8 mouse cellular contexts compared by ENCODE assay signal in genomic region chr13:111491046-111491756, GRCm38 (mm10). TPM values are rescaled to one million over a fixed set of nuclear protein-coding genes. Genes with fewer than 3 reads are reported as not detected.
DNase-seq lines count a peak whose midpoint lies in the region; ATAC-seq and TF ChIP-seq lines count a peak whose summit lies in the region.

No protein-coding gene starts in this region.

- TF ChIP-seq CTCF in heart, adult 2 months (IDR thresholded peaks at IDR 0.05) = no peak
- TF ChIP-seq CTCF in stomach, postnatal 0 days (IDR thresholded peaks at IDR 0.05; ENCODE audit: low read depth) = no peak

- ATAC-seq in limb, embryonic 14.5 days (ENCODE audit: low FRiP score, low read depth) = no peak
- no peak for ATAC-seq in stomach, postnatal 0 days (ENCODE audit: low FRiP score, low TSS enrichment)

- peaks cover 10% of the 10 kb centered on the region for H3K36me3 ChIP-seq in heart, adult 2 months (ENCODE audit: control insufficient read depth, insufficient read depth, low read length)
- no peaks in the 10 kb centered on the region for H3K36me3 ChIP-seq in limb, embryonic 14.5 days (ENCODE audit: control insufficient read depth, insufficient read depth, low read length)
- no peaks in the 10 kb centered on the region for H3K36me3 ChIP-seq in stomach, postnatal 0 days (ENCODE audit: control insufficient read depth, insufficient read depth, low read length)

- no peak for TF ChIP-seq POLR2A in heart, adult 2 months (IDR thresholded peaks at IDR 0.05; ENCODE audit: insufficient read depth, low read depth, low read length)
- no peak for TF ChIP-seq POLR2A in limb, embryonic 14.5 days (IDR thresholded peaks at IDR 0.05; ENCODE audit: borderline replicate concordance, extremely low read depth, insufficient read depth, insufficient read length)

- intact Hi-C loops in heart, adult 2 months (cut with DNase I) = loop anchor here (2.0 to 5.0 kb wide), 3 partner anchors 196 to 971 kb away; partner anchors contain the start of gene Il6st
- intact Hi-C loops in heart, postnatal 14 days (cut with DNase I) = loop anchor here (2.0 kb wide), 1 partner anchor 194 kb away; no protein-coding TSS in a partner anchor
- intact Hi-C loops in left cerebral cortex, postnatal 4 days (cut with DNase I) = loop anchor here (10.0 kb wide), 1 partner anchor 194 kb away; the partner anchor contains the start of gene Mier3

- 44% methylated on average over 13 of the region's 13 CpGs for WGBS in heart, adult 2 months
- WGBS in limb, embryonic 14.5 days = 15% methylated on average over 13 of the region's 13 CpGs
- WGBS in stomach, postnatal 0 days = 26% methylated on average over 13 of the region's 13 CpGs

- no peak overlapping the region for H3K27ac ChIP-seq in heart, adult 2 months
- no peak overlapping the region for H3K27ac ChIP-seq in limb, embryonic 14.5 days (replicated peaks; ENCODE audit: low read depth, low read length)
- H3K27ac ChIP-seq in stomach, postnatal 0 days (replicated peaks) = no peak overlapping the region

- H3K79me2 ChIP-seq in heart, adult 2 months (replicated peaks; ENCODE audit: control insufficient read depth, insufficient read depth, low read length) = no peaks in the 10 kb centered on the region

- DNase-seq in heart, adult 2 months = no peak
- no peak for DNase-seq in heart, postnatal 14 days
- DNase-seq in thymus, postnatal 14 days = peak; percentile 15
- DNase-seq in thymus, postnatal 36 days = no peak
- no peak for DNase-seq in limb, embryonic 14.5 days (ENCODE audit: low spot score)
- no peak for DNase-seq in stomach, postnatal 0 days (ENCODE audit: low spot score)
- DNase-seq in left cerebral cortex, postnatal 4 days = no peak
- DNase-seq in MN1 (ENCODE audit: low spot score) = no peak

- H3K9ac ChIP-seq in heart, adult 2 months (ENCODE audit: low read depth, low read length) = no peak overlapping the region
- H3K9ac ChIP-seq in limb, embryonic 14.5 days (ENCODE audit: low read depth, low read length, severe bottlenecking) = no peak overlapping the region
- no peak overlapping the region for H3K9ac ChIP-seq in stomach, postnatal 0 days (ENCODE audit: low read length)

- H3K4me1 ChIP-seq in heart, adult 2 months (ENCODE audit: control insufficient read depth, insufficient read depth, low read length) = peaks cover 3% of the 10 kb centered on the region
- 0 out of 2 replicates have a peak, but pooled peaks cover 10% of the 10 kb centered on the region for H3K4me1 ChIP-seq in limb, embryonic 14.5 days (ENCODE audit: control insufficient read depth, insufficient read depth, low read length)
- H3K4me1 ChIP-seq in stomach, postnatal 0 days (replicated peaks; ENCODE audit: control insufficient read depth, insufficient read depth) = no peaks in the 10 kb centered on the region; the same call in 1 of the 2 replicates

- H3K9me3 ChIP-seq in limb, embryonic 14.5 days (ENCODE audit: control insufficient read depth, low read length) = no peaks in the 10 kb centered on the region
- no peaks in the 10 kb centered on the region for H3K9me3 ChIP-seq in stomach, postnatal 0 days (ENCODE audit: control insufficient read depth, low read length)

- H3K27me3 ChIP-seq in heart, adult 2 months (ENCODE audit: control insufficient read depth, insufficient read depth, low read length) = no peaks in the 10 kb centered on the region
- H3K27me3 ChIP-seq in limb, embryonic 14.5 days (ENCODE audit: control insufficient read depth, insufficient read depth, low read length) = peaks cover 18% of the 10 kb centered on the region
- H3K27me3 ChIP-seq in stomach, postnatal 0 days (ENCODE audit: control insufficient read depth, insufficient read depth, low read length) = no peaks in the 10 kb centered on the region

- H3K4me3 ChIP-seq in heart, adult 2 months = peak overlapping the region; percentile 65
- H3K4me3 ChIP-seq in limb, embryonic 14.5 days (replicated peaks; ENCODE audit: low read length) = peak overlapping the region; percentile 96
- H3K4me3 ChIP-seq in stomach, postnatal 0 days (ENCODE audit: low read depth, low read length) = peak overlapping the region; percentile 52

- H3K4me2 ChIP-seq in limb, embryonic 14.5 days (replicated peaks; ENCODE audit: low read depth, low read length, severe bottlenecking) = peak overlapping the region; percentile 75
- H3K4me2 ChIP-seq in stomach, postnatal 0 days (replicated peaks; ENCODE audit: low read depth) = peak overlapping the region; percentile 64

- no peak for TF ChIP-seq EP300 in heart, adult 2 months (IDR thresholded peaks at IDR 0.05; ENCODE audit: insufficient read depth, low read depth, low read length)
- no peak for TF ChIP-seq EP300 in stomach, postnatal 0 days (optimal IDR thresholded peaks at IDR 0.05)

RNA-seq across cellular contexts. Expression of gene Gpbp1, which starts 1.3 kb away (rescaled TPM):
- 10 to 100 TPM; 49.1 to 50.9 TPM for total RNA-seq in heart, adult 2 months (2021)
- 4.4 and 11.2 TPM in 2 replicates for polyA plus RNA-seq in heart, adult 2 months (2012; rRNA removed)
- total RNA-seq in heart, postnatal 14 days (2021) = 10 to 100 TPM; 46.0 to 50.7 TPM
- 29.4 and 53.3 TPM in 2 replicates for polyA plus RNA-seq in limb, embryonic 14.5 days (2012; rRNA removed)
- 84.2 and 97.0 TPM in 2 replicates for polyA plus RNA-seq in limb, embryonic 14.5 days (2014; fragmentation: Nextera tagmentation; extraction: Ambion mirVana)
- polyA plus RNA-seq in stomach, postnatal 0 days (2015; fragmentation: Nextera tagmentation; extraction: Ambion mirVana) = 33.5 and 35.9 TPM in 2 replicates
- total RNA-seq in left cerebral cortex, postnatal 4 days (2021) = 10 to 100 TPM; 79.2 to 89.1 TPM

RNA-seq across cellular contexts. Expression of gene Gm49496, which starts 58.5 kb away (rescaled TPM):
- not detected for total RNA-seq in heart, adult 2 months (2021)
- polyA plus RNA-seq in heart, adult 2 months (2012; rRNA removed) = not detected in 2 replicates
- total RNA-seq in heart, postnatal 14 days (2021) = not detected
- polyA plus RNA-seq in limb, embryonic 14.5 days (2012; rRNA removed) = not detected in 2 replicates
- not detected in 2 replicates for polyA plus RNA-seq in limb, embryonic 14.5 days (2014; fragmentation: Nextera tagmentation; extraction: Ambion mirVana)
- not detected in 2 replicates for polyA plus RNA-seq in stomach, postnatal 0 days (2015; fragmentation: Nextera tagmentation; extraction: Ambion mirVana)
- total RNA-seq in left cerebral cortex, postnatal 4 days (2021) = not detected
